Mouse (Mus musculus) Muller cell, postnatal 12 days (primary cell): ENCODE measurements around the gene Cep44.

Source experiments
- DNase-seq: peaks from one replicate; pipeline ENCODE4 v3.0.0-alpha.2; 2015; ENCODE audit errors: inconsistent ontology term

Cep44 gene

GRCm38 (mm10) chr8:56486006-56486405, 64.8 kb downstream of the Cep44 start:
- no peak for DNase-seq
